Mouse (Mus musculus): ENCODE measurements around the gene Phyhd1.

The Phyhd1 gene

GRCm38 (mm10) chr2:30285416-30286181 lies 19.6 kb downstream of the Phyhd1 start:
- no peak for DNase-seq (ENCODE audit: extremely low spot score)

- peak; percentile 97 for DNase-seq (ENCODE audit: extremely low spot score)
Observed at GRCm38 (mm10) chr2:30286192-30287026, 20.4 kb downstream of the Phyhd1 start, which contains the start of the genes Dolk and Nup188. TSS of gene Dolk (minus strand) at chr2:30286334. TSS of gene Nup188 (plus strand) at chr2:30286397.

GRCm38 (mm10) chr2:30287027-30287373 lies 21.0 kb downstream of the Phyhd1 start:
- no peak for DNase-seq (ENCODE audit: extremely low spot score)

GRCm38 (mm10) chr2:30299525-30299924 lies 33.5 kb downstream of the Phyhd1 start:
- DNase-seq (ENCODE audit: extremely low spot score), result no peak

- no peak for DNase-seq (ENCODE audit: extremely low spot score)
Observed at GRCm38 (mm10) chr2:30299966-30300365, 34.0 kb downstream of the Phyhd1 start.

GRCm38 (mm10) chr2:30306087-30306486 lies 40.1 kb downstream of the Phyhd1 start:
- DNase-seq (ENCODE audit: extremely low spot score), result no peak

GRCm38 (mm10) chr2:30309351-30309750 lies 43.3 kb downstream of the Phyhd1 start:
- DNase-seq (ENCODE audit: extremely low spot score), result no peak

- no peak for DNase-seq (ENCODE audit: extremely low spot score)
Observed at GRCm38 (mm10) chr2:30311481-30311880, 45.5 kb downstream of the Phyhd1 start.

- DNase-seq (ENCODE audit: extremely low spot score), result no peak
Observed at GRCm38 (mm10) chr2:30316136-30316535, 50.1 kb downstream of the Phyhd1 start.

GRCm38 (mm10) chr2:30316955-30317354 lies 51.0 kb downstream of the Phyhd1 start:
- no peak for DNase-seq (ENCODE audit: extremely low spot score)

- no peak for DNase-seq (ENCODE audit: extremely low spot score)
Observed at GRCm38 (mm10) chr2:30319260-30319659, 53.3 kb downstream of the Phyhd1 start.

GRCm38 (mm10) chr2:30323111-30323510 lies 57.1 kb downstream of the Phyhd1 start:
- no peak for DNase-seq (ENCODE audit: extremely low spot score)

GRCm38 (mm10) chr2:30325296-30325695 lies 59.3 kb downstream of the Phyhd1 start:
- DNase-seq (ENCODE audit: extremely low spot score), result no peak

GRCm38 (mm10) chr2:30327276-30327675 lies 61.3 kb downstream of the Phyhd1 start:
- no peak for DNase-seq (ENCODE audit: extremely low spot score)

GRCm38 (mm10) chr2:30328791-30329190 lies 62.8 kb downstream of the Phyhd1 start:
- DNase-seq (ENCODE audit: extremely low spot score), result no peak
